Comparison of ENCODE assay signal across 18 mouse cellular contexts in the genomic region with DNA sequence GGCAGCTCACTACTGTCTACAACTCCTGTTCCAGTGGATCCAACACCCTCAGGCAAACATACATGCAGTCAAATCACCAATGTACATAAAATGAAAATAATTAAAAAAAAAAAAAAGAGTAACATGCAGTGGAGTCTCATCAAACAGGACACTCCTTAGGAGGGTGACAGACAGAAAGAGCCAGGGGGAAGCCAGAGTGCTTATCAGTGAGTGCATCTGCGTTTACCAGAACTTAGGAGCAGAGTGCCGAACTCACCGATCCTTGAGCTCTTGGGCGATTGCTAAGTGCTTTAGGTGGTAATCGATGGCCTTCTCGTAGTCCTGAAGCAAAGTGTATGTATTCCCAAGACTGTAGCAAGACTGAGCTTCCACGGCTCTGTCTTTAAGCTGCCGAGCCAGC. TPM values are rescaled to one million over a fixed set of nuclear protein-coding genes. Genes with fewer than 3 reads are reported as not detected.
"Had no signal": no experiment of that assay in that cellular context is flagged by ENCODE, and none has a peak within 500 bp of the region (broad histone marks: within the 10 kb centered on the region; RNA-seq: fewer than 3 reads in every experiment).

No protein-coding gene starts in this region.

- H3K9ac ChIP-seq: neural tube, embryonic 15.5 days; stomach, embryonic 15.5 days had no signal

- H3K27ac ChIP-seq: neural tube, embryonic 15.5 days; stomach, embryonic 15.5 days; stomach, postnatal 0 days had no signal

- DNase-seq: retina, postnatal 1 day; right cerebral cortex, adult 18-20 months; right cerebral cortex, postnatal 14 days; right cerebral cortex, postnatal 25 days; right cerebral cortex, postnatal 4 days; spleen, adult 18-20 months; thymus, adult 18-20 months; thymus, adult 2 months; thymus, postnatal 14 days; thymus, postnatal 25 days; thymus, postnatal 36 days; thymus, postnatal 4 days had no signal

- H3K27me3 ChIP-seq: neural tube, embryonic 15.5 days; stomach, embryonic 15.5 days had no signal

- H3K4me3 ChIP-seq: neural tube, embryonic 15.5 days; stomach, embryonic 15.5 days had no signal

- H3K4me2 ChIP-seq: neural tube, embryonic 15.5 days; stomach, embryonic 15.5 days had no signal

- H3K4me1 ChIP-seq: neural tube, embryonic 15.5 days; stomach, embryonic 15.5 days had no signal

- H3K9me3 ChIP-seq: neural tube, embryonic 15.5 days; stomach, embryonic 15.5 days had no signal

RNA-seq across cellular contexts. Expression of gene Aknad1, which starts 40.8 kb away (rescaled TPM):
- total RNA-seq: neutrophil, adult 5-6 weeks had no signal
- polyA plus RNA-seq: neural tube, embryonic 14.5 days; small intestine, adult 2 months had no signal
